Mouse (Mus musculus) heart, embryonic 13.5 days (tissue): ENCODE data around the gene Nkx6-2. TPM values are rescaled to one million over a fixed set of nuclear protein-coding genes. Genes with fewer than 3 reads are reported as not detected.

Source experiments
- ATAC-seq: fragments of 200-750 bp; cut with Nextera tagmentation; 2 replicates; pipeline ENCODE4 v1.8.0; 2017; ENCODE audit warnings: moderate TSS enrichment; ENCODE audit not compliant: insufficient number of reproducible peaks, low FRiP score, low TSS enrichment; ENCODE audit errors: extremely low read depth
- H3K27ac ChIP-seq: fragments of 300-500 bp; sonication (generic); replicated peaks from 2 replicates; pipeline ENCODE4 v1.5.1; 2015; ENCODE audit warnings: moderate library complexity, mild to moderate bottlenecking, inconsistent platforms
- H3K27me3 ChIP-seq: fragments of 300-500 bp; sonication (generic); replicated peaks from 2 replicates; pipeline ENCODE4 v1.6.1; 2015; ENCODE audit warnings: mild to moderate bottlenecking, inconsistent platforms
- H3K36me3 ChIP-seq: fragments of 300-500 bp; sonication (generic); 2 replicates; pipeline ENCODE4 v1.6.1; 2015; ENCODE audit warnings: mild to moderate bottlenecking, inconsistent platforms
- H3K4me1 ChIP-seq: fragments of 300-500 bp; sonication (generic); 2 replicates; pipeline ENCODE4 v1.6.1; 2015; ENCODE audit warnings: inconsistent platforms
- H3K4me2 ChIP-seq: fragments of 300-500 bp; sonication (generic); 2 replicates; pipeline ENCODE4 v1.6.1; 2015; ENCODE audit warnings: inconsistent platforms, mild to moderate bottlenecking, moderate library complexity
- H3K4me3 ChIP-seq: fragments of 300-500 bp; sonication (generic); 2 replicates; pipeline ENCODE4 v1.5.1; 2015; ENCODE audit warnings: moderate library complexity, mild to moderate bottlenecking, inconsistent platforms
- H3K9ac ChIP-seq: fragments of 300-500 bp; sonication (generic); 2 replicates; pipeline ENCODE4 v1.6.1; 2015; ENCODE audit warnings: inconsistent platforms, mild to moderate bottlenecking, moderate library complexity
- H3K9me3 ChIP-seq: fragments of 300-500 bp; sonication (generic); 2 replicates; pipeline ENCODE4 v1.6.1; 2016; ENCODE audit warnings: inconsistent platforms
- whole genome bisulfite sequencing: fragments of 180-500 bp; shearing (Covaris S2); methylation state at CpG from one replicate; pipeline ENCODE4 v1.1.7; 2015; ENCODE audit warnings: mixed read lengths; 5-methylcytosine and 5-hydroxymethylcytosine counted together
- polyA plus RNA-seq: library from polyadenylated mRNA; unstranded; fragments of >200 nt; fragmentation: Nextera tagmentation; extraction: Ambion mirVana; gene quantifications from 2 replicates; pipeline ENCODE4 v1.2.1, GENCODE M21; 2015

Nkx6-2 gene
- polyA plus RNA-seq, 1 experiment from 2014 or later, result 0.11 TPM

GRCm38 (mm10) chr7:139564161-139564560, 18.4 kb downstream of the Nkx6-2 start:
- Histone ChIP-seq H3K4me2 (no peak overlapping the region), H3K27ac (peak overlapping the region; percentile 53; the same call in 1 of the 2 replicates), H3K27me3 (no peaks in the 10 kb centered on the region), H3K9me3 (no peaks in the 10 kb centered on the region), H3K4me1 (peaks cover 29% of the 10 kb centered on the region), H3K36me3 (peaks cover 83% of the 10 kb centered on the region), H3K9ac (no peak overlapping the region), H3K4me3 (no peak overlapping the region)
- peak; percentile 15; the same call in 1 of the 2 replicates for ATAC-seq
- WGBS, result 65% methylated on average over 2 of the region's 2 CpGs

GRCm38 (mm10) chr7:139563425-139563824, 19.2 kb downstream of the Nkx6-2 start:
- Histone ChIP-seq H3K4me3 (no peak overlapping the region), H3K36me3 (peaks cover 84% of the 10 kb centered on the region), H3K27me3 (no peaks in the 10 kb centered on the region), H3K4me2 (no peak overlapping the region), H3K4me1 (peaks cover 29% of the 10 kb centered on the region), H3K27ac (peak overlapping the region; percentile 53; the same call in 1 of the 2 replicates), H3K9ac (no peak overlapping the region), H3K9me3 (no peaks in the 10 kb centered on the region)
- ATAC-seq, result no peak
- WGBS, result 34% methylated on average over 4 of the region's 4 CpGs

GRCm38 (mm10) chr7:139559659-139560058, 22.9 kb downstream of the Nkx6-2 start:
- H3K4me1 ChIP-seq, result peaks cover 33% of the 10 kb centered on the region
- H3K4me3 ChIP-seq, result no peak overlapping the region
- peaks cover 56% of the 10 kb centered on the region for H3K36me3 ChIP-seq
- no peaks in the 10 kb centered on the region for H3K27me3 ChIP-seq
- no peak overlapping the region for H3K9ac ChIP-seq
- no peak for ATAC-seq
- WGBS, result 84% methylated on average over 10 of the region's 10 CpGs
- no peak overlapping the region for H3K4me2 ChIP-seq
- no peak overlapping the region for H3K27ac ChIP-seq
- no peaks in the 10 kb centered on the region for H3K9me3 ChIP-seq

GRCm38 (mm10) chr7:139556746-139557526, 25.7 kb downstream of the Nkx6-2 start:
- H3K27me3 ChIP-seq, result no peaks in the 10 kb centered on the region
- peaks cover 9% of the 10 kb centered on the region; the same call in 1 of the 2 replicates for H3K4me1 ChIP-seq
- no peak overlapping the region for H3K9ac ChIP-seq
- no peak for ATAC-seq
- WGBS, result 51% methylated on average over 10 of the region's 10 CpGs
- no peak overlapping the region for H3K4me3 ChIP-seq
- H3K4me2 ChIP-seq, result no peak overlapping the region
- H3K9me3 ChIP-seq, result no peaks in the 10 kb centered on the region
- H3K36me3 ChIP-seq, result peaks cover 49% of the 10 kb centered on the region
- H3K27ac ChIP-seq, result no peak overlapping the region

GRCm38 (mm10) chr7:139556331-139556730, 26.3 kb downstream of the Nkx6-2 start:
- WGBS, result 63% methylated on average over 5 of the region's 5 CpGs
- Histone ChIP-seq H3K4me3 (no peak overlapping the region), H3K4me1 (peaks cover 9% of the 10 kb centered on the region; the same call in 1 of the 2 replicates), H3K9ac (no peak overlapping the region), H3K27ac (no peak overlapping the region), H3K36me3 (peaks cover 47% of the 10 kb centered on the region), H3K4me2 (no peak overlapping the region), H3K9me3 (no peaks in the 10 kb centered on the region), H3K27me3 (no peaks in the 10 kb centered on the region)
- ATAC-seq, result no peak

GRCm38 (mm10) chr7:139551519-139551918, 31.1 kb downstream of the Nkx6-2 start:
- Histone ChIP-seq H3K4me3 (no peak overlapping the region), H3K4me1 (peaks cover 3% of the 10 kb centered on the region; the same call in 1 of the 2 replicates), H3K9ac (no peak overlapping the region), H3K27ac (no peak overlapping the region), H3K36me3 (peaks cover 40% of the 10 kb centered on the region), H3K27me3 (no peaks in the 10 kb centered on the region), H3K9me3 (no peaks in the 10 kb centered on the region), H3K4me2 (no peak overlapping the region)
- 74% methylated on average over 2 of the region's 2 CpGs for WGBS
- no peak for ATAC-seq

- Histone ChIP-seq H3K27me3 (no peaks in the 10 kb centered on the region), H3K4me3 (no peak overlapping the region), H3K9me3 (no peaks in the 10 kb centered on the region), H3K36me3 (peaks cover 51% of the 10 kb centered on the region), H3K9ac (no peak overlapping the region), H3K4me2 (no peak overlapping the region), H3K27ac (no peak overlapping the region), H3K4me1 (peaks cover 9% of the 10 kb centered on the region)
- ATAC-seq, result no peak
- 79% methylated on average over 3 of the region's 3 CpGs for WGBS
These were observed 32.4 kb downstream of the Nkx6-2 start for GRCm38 (mm10) chr7:139550086-139550783.

GRCm38 (mm10) chr7:139547325-139547724, 35.3 kb downstream of the Nkx6-2 start:
- Histone ChIP-seq H3K4me1 (peaks cover 21% of the 10 kb centered on the region), H3K36me3 (peaks cover 69% of the 10 kb centered on the region), H3K27me3 (no peaks in the 10 kb centered on the region), H3K9me3 (no peaks in the 10 kb centered on the region), H3K4me3 (no peak overlapping the region), H3K27ac (no peak overlapping the region), H3K9ac (no peak overlapping the region), H3K4me2 (no peak overlapping the region)
- 68% methylated on average over 2 of the region's 2 CpGs for WGBS
- ATAC-seq, result no peak

GRCm38 (mm10) chr7:139544706-139545625, 37.6 kb downstream of the Nkx6-2 start:
- no peak for ATAC-seq
- Histone ChIP-seq H3K4me3 (no peak overlapping the region), H3K4me2 (no peak overlapping the region), H3K9ac (no peak overlapping the region), H3K4me1 (peaks cover 21% of the 10 kb centered on the region), H3K36me3 (peaks cover 69% of the 10 kb centered on the region), H3K27ac (0 out of 2 replicates have a peak overlapping the region, but pooled peaks have one; percentile 12), H3K9me3 (no peaks in the 10 kb centered on the region), H3K27me3 (no peaks in the 10 kb centered on the region)
- 69% methylated on average over 12 of the region's 12 CpGs for WGBS

- no peaks in the 10 kb centered on the region for H3K27me3 ChIP-seq
- no peak for ATAC-seq
- no peak overlapping the region for H3K4me3 ChIP-seq
- H3K9ac ChIP-seq, result no peak overlapping the region
- H3K9me3 ChIP-seq, result no peaks in the 10 kb centered on the region
- no peak overlapping the region for H3K27ac ChIP-seq
- H3K4me1 ChIP-seq, result peaks cover 21% of the 10 kb centered on the region
- 74% methylated on average over 6 of the region's 6 CpGs for WGBS
- H3K36me3 ChIP-seq, result peaks cover 83% of the 10 kb centered on the region
- no peak overlapping the region for H3K4me2 ChIP-seq
These were observed 41.2 kb downstream of the Nkx6-2 start for GRCm38 (mm10) chr7:139541422-139541821.

- H3K9ac ChIP-seq, result no peak overlapping the region
- peaks cover 85% of the 10 kb centered on the region for H3K36me3 ChIP-seq
- H3K4me1 ChIP-seq, result peaks cover 16% of the 10 kb centered on the region
- no peaks in the 10 kb centered on the region for H3K9me3 ChIP-seq
- no peak overlapping the region for H3K27ac ChIP-seq
- no peaks in the 10 kb centered on the region for H3K27me3 ChIP-seq
- no peak overlapping the region for H3K4me2 ChIP-seq
- H3K4me3 ChIP-seq, result no peak overlapping the region
- WGBS, result 65% methylated on average over 1 of the region's 1 CpGs
- ATAC-seq, result no peak
These were observed 42.0 kb downstream of the Nkx6-2 start for GRCm38 (mm10) chr7:139540601-139541000.
